Mouse (Mus musculus): Measurements from ENCODE around the gene Lmcd1.
"Not testable (repeated sequence)": the region's sequence is repeated elsewhere in the genome, so short reads cannot be mapped to it uniquely, and the experiment has no call there.

The Lmcd1 gene

GRCm38 (mm10) chr6:112273501-112274205, at the start of gene Lmcd1:
TSS of gene Lmcd1 (plus strand) at chr6:112273758.
- DNase-seq (ENCODE audit: low spot score): peak; percentile 79

GRCm38 (mm10) chr6:112223877-112224632, 49.5 kb upstream of the Lmcd1 start:
- no peak for DNase-seq (ENCODE audit: low spot score)

- no peak for DNase-seq (ENCODE audit: low spot score)
Measured at GRCm38 (mm10) chr6:112236775-112237174, 36.8 kb upstream of the Lmcd1 start.

GRCm38 (mm10) chr6:112242216-112242615, 31.3 kb upstream of the Lmcd1 start:
- DNase-seq (ENCODE audit: low spot score): no peak

GRCm38 (mm10) chr6:112245639-112246038, 27.9 kb upstream of the Lmcd1 start:
- DNase-seq (ENCODE audit: low spot score): peak; percentile 68

GRCm38 (mm10) chr6:112246636-112247035, 26.9 kb upstream of the Lmcd1 start:
- no peak for DNase-seq (ENCODE audit: low spot score)

GRCm38 (mm10) chr6:112253943-112254342, 19.6 kb upstream of the Lmcd1 start:
- DNase-seq (ENCODE audit: low spot score): not testable (repeated sequence)

- DNase-seq (ENCODE audit: low spot score): no peak
Measured at GRCm38 (mm10) chr6:112254967-112255366, 18.6 kb upstream of the Lmcd1 start.

- DNase-seq (ENCODE audit: low spot score): no peak
Measured at GRCm38 (mm10) chr6:112255388-112256225, 18.0 kb upstream of the Lmcd1 start.

GRCm38 (mm10) chr6:112256599-112256998, 17.0 kb upstream of the Lmcd1 start:
- DNase-seq (ENCODE audit: low spot score): no peak

- DNase-seq (ENCODE audit: low spot score): no peak
Measured at GRCm38 (mm10) chr6:112261089-112261488, 12.5 kb upstream of the Lmcd1 start.

- DNase-seq (ENCODE audit: low spot score): no peak
Measured at GRCm38 (mm10) chr6:112264321-112264720, 9.2 kb upstream of the Lmcd1 start.

- no peak for DNase-seq (ENCODE audit: low spot score)
Measured at GRCm38 (mm10) chr6:112266631-112267030, 6.9 kb upstream of the Lmcd1 start.

- no peak for DNase-seq (ENCODE audit: low spot score)
Measured at GRCm38 (mm10) chr6:112267661-112268357, 5.7 kb upstream of the Lmcd1 start.

GRCm38 (mm10) chr6:112274261-112275055, 900 bp downstream of the Lmcd1 start:
- DNase-seq (ENCODE audit: low spot score): peak; percentile 65

GRCm38 (mm10) chr6:112275731-112276245, 2.2 kb downstream of the Lmcd1 start:
- DNase-seq (ENCODE audit: low spot score): no peak

GRCm38 (mm10) chr6:112278805-112279204, 5.2 kb downstream of the Lmcd1 start:
- DNase-seq (ENCODE audit: low spot score): no peak

GRCm38 (mm10) chr6:112280161-112280560, 6.6 kb downstream of the Lmcd1 start:
- no peak for DNase-seq (ENCODE audit: low spot score)

GRCm38 (mm10) chr6:112280945-112281344, 7.4 kb downstream of the Lmcd1 start:
- no peak for DNase-seq (ENCODE audit: low spot score)

- no peak for DNase-seq (ENCODE audit: low spot score)
Measured at GRCm38 (mm10) chr6:112281935-112282334, 8.4 kb downstream of the Lmcd1 start.

GRCm38 (mm10) chr6:112284087-112284486, 10.5 kb downstream of the Lmcd1 start:
- DNase-seq (ENCODE audit: low spot score): no peak
